Mouse (Mus musculus) lung, postnatal 36 days (tissue): ENCODE measurements around the gene Nlrp4b.
"Not testable (repeated sequence)": the region's sequence is repeated elsewhere in the genome, so short reads cannot be mapped to it uniquely, and the experiment has no call there.

Experiments used
- DNase-seq: peaks from one replicate; pipeline ENCODE4 v3.0.0; 2022; ENCODE audit warnings: mixed read lengths

Gene Nlrp4b

GRCm38 (mm10) chr7:10687489-10687888, at the start of gene Nlrp4b:
Gene Nlrp4b, plus strand, starts transcription at chr7:10687789.
- DNase-seq = no peak

DNA sequence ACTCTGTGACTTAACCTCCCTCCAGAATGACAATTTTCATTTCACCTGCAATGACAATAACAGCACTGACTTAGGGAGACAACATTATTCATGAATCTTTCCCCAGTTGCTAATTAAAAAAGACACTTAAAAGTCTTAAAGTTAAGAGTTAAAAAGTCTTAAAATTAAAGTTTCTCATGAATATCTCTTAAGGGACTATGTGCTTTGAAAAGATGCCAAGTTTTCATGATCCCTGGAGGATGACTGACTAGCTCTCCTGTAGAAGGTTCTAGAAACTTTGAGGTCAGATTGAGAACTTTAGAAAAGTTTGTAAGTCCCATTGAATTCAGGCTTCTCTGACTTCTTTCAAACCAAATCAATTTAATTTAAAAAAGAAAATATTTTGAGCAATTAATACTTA, 66.7 kb downstream of the Nlrp4b start, which contains the start of gene Vmn1r71:
TSS of gene Vmn1r71 (minus strand) at position 101 of the 400 bp plus-strand sequence.
- DNase-seq = no peak

DNA sequence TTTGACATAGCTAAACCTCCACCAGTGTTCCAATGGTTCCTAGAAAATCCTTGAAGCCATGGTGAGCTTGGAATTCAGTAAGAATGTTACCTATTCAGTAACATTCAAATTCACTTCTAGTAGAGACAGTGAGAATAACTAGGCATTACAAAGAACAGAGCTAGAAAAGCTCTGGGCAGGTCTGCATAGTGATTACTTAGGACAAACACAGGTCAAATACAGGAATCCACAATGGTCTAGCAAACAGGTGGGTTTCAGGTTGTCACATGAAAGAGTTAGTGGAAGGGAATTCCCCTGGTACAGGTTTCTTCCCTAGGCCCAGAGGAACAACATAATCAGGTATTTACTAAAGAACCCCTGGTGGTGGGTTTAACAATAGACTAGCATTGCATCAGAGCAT, 70.0 kb downstream of the Nlrp4b start:
- not testable (repeated sequence) for DNase-seq
